Mouse (Mus musculus): Measurements from ENCODE around the gene Lsamp.

Lsamp gene

DNA sequence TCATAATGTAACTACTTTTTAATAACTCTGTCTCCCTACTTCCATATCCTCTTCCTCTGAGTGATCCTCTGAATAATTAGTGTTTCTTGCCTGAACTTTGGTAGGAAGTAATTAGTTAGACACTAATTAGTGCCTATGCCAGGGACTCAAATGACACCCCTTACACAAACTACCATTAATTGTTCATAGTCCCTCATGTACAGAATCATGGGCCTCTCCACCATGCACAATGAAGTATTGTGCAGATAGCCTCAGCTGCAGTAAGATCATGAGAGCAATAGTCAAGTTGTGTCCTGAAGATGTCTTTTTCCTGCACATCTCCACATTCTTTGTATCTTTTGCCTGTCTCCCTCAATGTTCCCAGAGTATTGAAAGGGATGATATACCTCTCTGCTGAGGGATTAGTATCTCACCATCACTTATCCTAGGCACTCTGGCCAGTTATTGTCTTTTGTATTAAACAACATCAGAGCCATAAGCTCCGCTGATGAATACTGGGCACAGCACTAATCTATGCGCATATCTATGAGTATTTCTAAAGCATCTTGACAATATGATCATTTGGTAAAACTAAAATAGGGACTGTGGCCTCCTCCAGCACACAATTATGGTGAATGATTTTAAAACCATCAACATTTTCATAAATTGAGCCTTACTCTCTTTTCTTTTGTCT, 1292.0 kb downstream of the Lsamp start:
- no peak for DNase-seq

GRCm38 (mm10) chr16:41317992-41318391, 1333.8 kb downstream of the Lsamp start:
- DNase-seq = no peak

GRCm38 (mm10) chr16:41343431-41343830, 1359.3 kb downstream of the Lsamp start:
- DNase-seq = no peak

- no peak for DNase-seq
Measured at GRCm38 (mm10) chr16:41365138-41365537, 1381.0 kb downstream of the Lsamp start.

DNA sequence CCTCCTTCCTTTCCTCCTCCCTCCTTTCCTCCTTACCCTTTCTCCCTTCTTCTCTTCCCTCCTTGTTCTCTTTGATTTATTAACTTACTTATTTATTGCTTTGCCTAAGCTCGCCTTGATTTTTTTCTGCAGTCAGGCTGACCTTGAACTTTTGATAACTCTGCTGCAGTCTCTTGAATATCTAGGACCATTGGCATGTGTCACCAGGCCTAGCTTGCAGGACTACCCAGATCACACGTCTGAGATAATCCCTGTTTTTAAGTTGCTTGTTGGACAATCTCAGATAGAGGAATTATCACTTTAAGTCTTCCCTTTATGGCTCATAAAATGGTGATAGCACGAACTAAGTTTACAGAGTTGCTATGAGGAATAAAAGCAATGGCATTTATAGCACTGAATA, 1399.5 kb downstream of the Lsamp start:
- DNase-seq = no peak

DNA sequence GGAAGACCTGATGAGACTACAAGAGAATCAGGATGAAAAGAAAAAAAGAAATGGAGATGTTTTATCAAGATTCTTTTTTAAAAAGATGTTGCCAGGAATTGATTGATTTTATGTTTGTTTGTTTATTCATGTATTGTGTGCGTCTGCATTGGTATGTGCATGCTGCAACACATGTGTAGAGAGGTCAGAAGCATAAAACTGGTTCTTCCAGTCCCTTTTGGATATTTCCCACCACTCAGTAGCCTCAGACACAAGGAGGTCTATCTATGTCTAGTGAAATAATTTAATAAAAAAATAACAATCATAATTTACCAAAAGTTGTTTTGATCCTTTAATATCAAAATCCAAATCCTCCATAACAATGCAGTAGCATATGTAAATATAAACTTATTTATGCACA, 1400.1 kb downstream of the Lsamp start:
- DNase-seq = no peak

GRCm38 (mm10) chr16:41408850-41409249, 1424.7 kb downstream of the Lsamp start:
- no peak for DNase-seq

GRCm38 (mm10) chr16:41410671-41411070, 1426.5 kb downstream of the Lsamp start:
- no peak for DNase-seq

DNA sequence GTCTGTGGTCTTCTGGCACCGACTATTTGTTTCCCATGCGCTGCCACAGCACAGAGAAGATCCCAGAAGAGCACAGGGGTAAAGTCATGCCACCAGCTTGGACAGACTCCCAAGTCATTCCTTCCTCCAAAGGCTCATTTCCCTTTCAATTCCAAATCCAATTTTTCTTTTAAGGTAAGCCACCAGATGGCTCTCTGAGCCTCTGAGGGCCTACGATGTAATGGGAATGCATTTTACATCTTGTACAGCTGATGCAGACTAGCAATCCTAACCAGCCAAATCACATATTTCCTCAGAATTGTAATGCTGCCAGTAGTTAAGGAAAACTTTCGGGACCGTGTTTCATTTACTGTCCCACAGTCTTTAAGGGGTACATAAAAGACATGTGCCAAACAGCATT, 1433.2 kb downstream of the Lsamp start:
- DNase-seq = no peak

DNA sequence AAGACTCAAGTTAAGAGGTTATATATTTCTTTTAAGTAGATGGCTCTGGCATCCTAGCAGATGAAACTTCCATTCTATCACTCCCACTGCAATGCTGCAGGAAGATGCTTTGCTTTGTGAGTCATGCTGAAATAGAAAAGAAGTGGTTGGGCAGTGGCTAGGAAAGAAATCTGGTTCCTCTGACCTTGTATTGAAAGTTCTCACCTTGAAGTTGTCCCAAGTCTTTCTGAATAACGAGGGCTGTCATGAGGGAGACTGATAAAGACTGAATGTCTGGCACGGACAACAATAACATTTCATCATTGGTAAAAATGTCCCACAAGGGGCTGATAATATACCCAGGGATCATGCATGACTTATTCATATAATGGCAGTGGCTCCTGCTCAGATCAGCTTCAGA, 1483.2 kb downstream of the Lsamp start:
- no peak for DNase-seq

DNA sequence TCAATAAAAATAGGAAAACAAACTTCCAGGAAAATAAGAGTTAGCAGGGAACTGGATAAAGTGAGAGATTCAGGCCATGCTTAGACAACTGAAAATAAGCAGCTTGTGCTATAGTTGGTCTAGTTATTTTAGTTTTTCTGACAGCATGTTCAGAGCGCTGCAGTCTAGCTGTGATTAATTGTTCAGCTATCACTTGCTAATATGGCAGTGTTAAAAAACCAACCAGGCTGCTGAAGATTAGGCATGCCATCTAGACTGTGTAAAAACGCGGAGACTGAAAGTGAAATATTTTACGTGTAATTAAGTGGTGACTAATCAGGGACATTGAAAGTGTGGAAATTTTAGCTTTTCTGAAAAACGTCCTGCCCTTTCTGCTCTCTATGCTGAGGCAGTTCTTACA, 1494.5 kb downstream of the Lsamp start:
- DNase-seq = no peak

- no peak for DNase-seq
Measured at GRCm38 (mm10) chr16:41481832-41482231, 1497.7 kb downstream of the Lsamp start.

GRCm38 (mm10) chr16:41510915-41511552, 1526.9 kb downstream of the Lsamp start:
- no peak for DNase-seq

DNA sequence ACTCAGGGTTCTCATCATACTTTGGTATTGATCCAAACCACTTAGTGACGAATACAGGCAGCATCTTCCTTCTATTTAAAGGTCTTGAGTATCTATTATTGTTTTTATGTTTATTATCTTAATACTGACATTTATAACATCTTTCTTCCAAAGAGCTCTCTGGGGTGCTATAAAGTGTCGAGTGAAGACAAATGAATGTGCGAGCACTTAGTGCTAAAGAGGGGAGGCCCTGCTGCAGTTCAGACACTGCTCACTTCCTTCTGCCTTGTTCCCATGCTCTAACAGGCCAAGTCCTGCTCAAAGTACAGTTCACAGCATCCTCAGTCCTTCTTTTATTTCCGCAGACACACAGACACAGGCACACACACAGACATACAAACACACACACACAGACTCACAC, 1537.4 kb downstream of the Lsamp start:
- DNase-seq = no peak

DNA sequence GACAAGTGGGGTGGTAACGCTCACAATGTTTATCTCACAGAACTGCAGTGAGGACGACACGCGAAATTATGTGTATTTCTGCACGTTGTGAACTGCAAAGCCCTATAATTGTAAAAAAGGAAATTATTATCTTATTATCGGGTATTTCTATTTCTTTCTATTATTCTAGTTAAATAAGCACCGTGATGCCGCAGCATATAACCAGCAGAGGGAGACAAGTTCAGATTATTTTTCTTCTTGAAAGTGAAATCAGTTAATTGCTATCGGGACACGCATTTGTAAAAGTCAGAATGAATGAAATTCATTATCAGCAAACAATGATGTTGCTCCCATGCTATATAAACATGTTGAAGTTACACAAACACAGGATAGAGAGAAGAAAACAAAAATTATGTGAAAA, 1540.1 kb downstream of the Lsamp start:
- DNase-seq = no peak

DNA sequence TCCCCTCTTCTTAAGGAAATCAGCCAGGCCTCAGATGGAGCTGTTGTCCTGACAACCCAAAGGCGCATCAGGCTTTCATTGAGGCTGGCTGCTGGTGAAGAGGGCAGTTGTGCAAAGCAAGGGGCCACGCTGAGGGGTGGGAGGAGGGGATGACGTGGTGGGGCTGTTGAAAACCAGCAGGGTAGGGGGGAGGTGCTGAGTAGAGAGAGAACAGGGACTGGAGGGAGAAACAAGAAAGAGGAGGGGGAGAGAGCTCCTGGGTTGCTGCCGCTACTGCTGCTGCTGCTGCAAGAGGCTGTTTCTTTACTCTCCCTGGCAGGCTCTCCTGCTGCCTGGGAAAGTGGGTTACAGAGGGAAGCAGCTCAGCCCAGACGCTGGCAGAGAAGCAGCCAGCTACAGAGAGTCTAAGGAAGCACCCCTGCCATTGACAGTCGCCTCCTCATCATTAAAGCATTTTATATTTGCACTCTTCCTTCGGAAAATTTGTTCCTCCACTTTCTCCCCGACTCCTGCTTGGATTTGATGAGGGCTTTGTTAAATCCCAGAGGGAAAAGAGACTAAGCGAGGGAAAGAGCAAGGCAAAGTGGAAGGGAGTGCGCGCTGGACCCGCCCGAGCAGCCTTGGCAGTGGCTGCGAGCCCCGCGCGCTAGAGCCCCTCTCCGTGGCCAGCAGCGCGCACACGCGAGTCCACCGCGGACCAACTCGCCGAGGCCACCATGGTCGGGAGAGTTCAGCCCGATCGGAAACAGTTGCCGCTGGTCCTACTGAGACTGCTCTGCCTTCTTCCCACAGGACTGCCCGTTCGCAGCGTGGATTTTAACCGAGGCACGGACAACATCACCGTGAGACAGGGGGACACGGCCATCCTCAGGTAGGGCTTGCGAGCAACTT, 1548.7 kb downstream of the Lsamp start:
- DNase-seq = peak; percentile 52

DNA sequence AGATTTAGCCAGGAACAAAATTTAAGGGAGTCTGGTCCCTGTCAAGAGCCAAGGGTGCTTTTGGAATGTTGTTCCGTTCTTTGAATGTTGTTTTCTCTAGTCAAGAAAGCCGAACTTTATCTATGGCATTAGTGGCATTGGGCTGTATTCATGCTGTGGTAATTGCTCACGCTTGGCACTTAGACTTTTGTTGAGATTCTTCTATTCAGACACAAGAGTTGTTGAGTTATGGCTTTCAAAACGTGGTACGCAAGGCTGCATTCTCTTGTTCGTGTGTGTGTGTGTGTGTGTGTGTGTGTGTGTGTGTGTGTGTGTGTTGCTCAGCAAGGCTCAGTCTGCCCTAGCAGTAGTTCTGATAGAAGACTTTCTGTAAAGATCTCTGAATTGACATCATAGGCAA, 1549.5 kb downstream of the Lsamp start:
- DNase-seq = peak; percentile 15

- no peak for DNase-seq
Measured at GRCm38 (mm10) chr16:41535806-41536205, 1551.6 kb downstream of the Lsamp start.

DNA sequence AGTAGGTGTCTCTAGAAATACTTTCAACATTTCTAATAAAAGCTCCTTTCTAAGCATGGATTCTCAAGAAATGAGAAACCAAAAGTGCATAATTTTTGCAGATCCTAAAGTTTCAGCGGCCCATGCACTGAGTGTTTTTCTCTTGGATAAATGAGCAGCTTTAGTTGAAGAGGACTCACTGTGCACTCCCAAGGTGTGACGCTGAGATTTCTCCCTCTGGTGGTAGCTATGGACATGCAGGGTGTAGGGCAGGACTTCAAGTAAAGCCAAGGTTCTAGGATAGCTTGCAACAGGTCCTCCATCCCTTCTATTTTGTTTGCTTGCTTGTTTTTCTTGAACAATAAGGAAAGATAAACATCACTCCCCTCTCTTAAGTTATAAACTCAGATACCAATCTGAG, 1558.5 kb downstream of the Lsamp start:
- no peak for DNase-seq

GRCm38 (mm10) chr16:41551164-41551563, 1567.0 kb downstream of the Lsamp start:
- no peak for DNase-seq

DNA sequence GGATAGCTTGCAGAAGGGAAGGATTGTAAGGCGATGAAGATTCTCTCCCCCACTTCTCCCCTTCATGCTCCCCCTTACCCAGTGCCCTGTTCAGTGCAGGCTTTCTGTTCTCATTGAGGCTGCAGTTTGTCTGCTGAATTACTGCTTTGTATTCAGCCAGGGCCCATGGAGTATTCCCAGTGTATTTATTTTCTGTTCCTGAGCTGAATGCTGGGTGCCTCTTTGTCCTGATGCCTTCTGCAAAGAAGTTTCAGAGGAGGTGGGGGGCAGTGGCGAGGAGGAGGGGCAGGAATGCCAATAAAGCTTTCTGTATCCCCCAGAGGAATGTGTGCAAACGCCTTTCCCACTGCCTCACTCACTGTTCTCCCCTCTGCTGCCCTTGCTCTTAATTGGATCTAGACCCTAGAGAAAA, 1567.7 kb downstream of the Lsamp start:
- peak; percentile 11 for DNase-seq

DNA sequence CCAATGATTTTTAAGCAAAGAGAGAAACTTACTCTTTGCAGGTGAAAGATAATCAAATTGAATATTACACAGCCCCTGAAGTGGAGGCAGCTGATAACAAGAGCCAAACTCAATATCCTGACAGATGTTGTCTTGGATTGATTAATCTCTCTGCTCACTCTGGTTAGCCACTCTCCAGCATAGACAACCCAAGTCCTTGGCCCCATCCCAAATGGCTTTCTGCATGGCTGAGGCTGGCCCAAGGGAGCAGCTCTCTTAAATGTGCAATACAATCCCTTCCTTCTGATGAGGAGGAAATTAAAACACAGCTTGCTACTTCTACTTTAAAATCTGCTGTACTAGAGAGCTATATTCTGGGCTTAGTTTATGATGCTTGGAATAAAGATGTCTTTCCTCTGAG, 1572.9 kb downstream of the Lsamp start:
- no peak for DNase-seq

DNA sequence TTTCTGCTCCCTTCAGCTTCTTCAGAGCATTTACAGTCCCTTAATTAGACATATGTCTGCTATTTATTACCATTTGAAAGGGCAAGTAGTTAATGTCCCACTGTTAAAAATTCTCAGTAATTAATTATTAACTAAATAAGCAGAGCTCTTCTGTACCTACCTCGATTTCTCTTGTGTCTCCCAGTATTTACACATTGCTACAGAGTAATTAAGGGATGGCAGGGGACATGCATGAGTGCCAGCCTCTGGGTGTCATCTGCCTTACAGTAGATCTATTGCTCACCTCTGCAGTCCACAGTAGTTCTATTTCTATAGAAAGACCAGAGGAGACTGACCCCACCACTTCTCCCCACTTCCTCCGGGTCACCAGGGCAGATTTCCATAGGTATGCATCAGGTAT, 1581.1 kb downstream of the Lsamp start:
- no peak for DNase-seq
